Mouse (Mus musculus) thymus, adult 2 months (tissue): Measurements from ENCODE around the gene Bod1.

Source experiments
- CTCF ChIP-seq: fragments of 200-500 bp; IDR thresholded peaks from 2 replicates; pipeline ENCODE4 v1.5.1; 2012; ENCODE audit warnings: mild to moderate bottlenecking, control low read depth, low read length, moderate library complexity, borderline replicate concordance; ENCODE audit not compliant: control insufficient read depth, poor library complexity, insufficient read depth; ENCODE audit errors: extremely low read depth
- POLR2A ChIP-seq: fragments of 200-500 bp; IDR thresholded peaks from 2 replicates; pipeline ENCODE4 v1.6.1; 2012; ENCODE audit warnings: mild to moderate bottlenecking, low read length, control low read depth, moderate library complexity; ENCODE audit not compliant: control insufficient read depth, poor library complexity, insufficient read depth; ENCODE audit errors: extremely low read depth

DNA sequence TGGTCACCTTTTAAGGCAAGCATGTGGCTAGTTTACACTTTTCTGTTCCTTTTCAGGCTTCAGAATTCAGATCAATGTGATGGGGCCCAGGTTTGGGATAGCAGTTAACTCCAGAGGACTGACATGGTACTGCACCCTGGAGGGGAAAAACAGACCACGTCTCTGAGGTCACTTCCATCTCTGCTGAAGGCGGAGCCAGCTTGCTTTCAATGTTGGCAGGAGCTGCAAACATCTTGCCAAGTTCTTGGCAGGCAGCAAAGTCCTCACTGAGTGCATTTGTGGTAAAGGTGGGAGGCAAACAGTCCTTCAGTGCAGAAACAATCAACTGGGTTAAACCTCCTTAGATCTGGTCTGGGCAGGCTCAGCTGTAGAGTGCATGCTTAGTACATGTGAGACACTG, 7.5 kb downstream of the Bod1 start:
- TF ChIP-seq CTCF (no peak), POLR2A (no peak)
